Mouse (Mus musculus): Measurements from ENCODE around the gene Hspbap1.

Hspbap1 gene

GRCm38 (mm10) chr16:35806973-35807662 lies 36.9 kb downstream of the Hspbap1 start:
- DNase-seq, result no peak

- DNase-seq, result no peak
Observed at GRCm38 (mm10) chr16:35807663-35807992, 37.5 kb downstream of the Hspbap1 start.

- DNase-seq, result no peak
Observed at GRCm38 (mm10) chr16:35808838-35809237, 38.7 kb downstream of the Hspbap1 start.

- DNase-seq, result no peak
Observed at GRCm38 (mm10) chr16:35813119-35813518, 42.9 kb downstream of the Hspbap1 start.

- peak; percentile 77 for DNase-seq
Observed at GRCm38 (mm10) chr16:35817255-35818089, 47.3 kb downstream of the Hspbap1 start.

- no peak for DNase-seq
Observed at GRCm38 (mm10) chr16:35829999-35830398, 59.8 kb downstream of the Hspbap1 start.

GRCm38 (mm10) chr16:35832926-35833325 lies 62.8 kb downstream of the Hspbap1 start:
- no peak for DNase-seq

- DNase-seq, result no peak
Observed at GRCm38 (mm10) chr16:35834653-35835052, 64.5 kb downstream of the Hspbap1 start.

GRCm38 (mm10) chr16:35839680-35840079 lies 69.5 kb downstream of the Hspbap1 start:
- DNase-seq, result no peak

GRCm38 (mm10) chr16:35847138-35847537 lies 77.0 kb downstream of the Hspbap1 start:
- DNase-seq, result no peak

GRCm38 (mm10) chr16:35855846-35856245 lies 85.7 kb downstream of the Hspbap1 start:
- DNase-seq, result no peak

- no peak for DNase-seq
Observed at GRCm38 (mm10) chr16:35856766-35857165, 86.6 kb downstream of the Hspbap1 start.

- no peak for DNase-seq
Observed at GRCm38 (mm10) chr16:35860236-35860635, 90.1 kb downstream of the Hspbap1 start.

- DNase-seq, result no peak
Observed at GRCm38 (mm10) chr16:35862057-35862456, 91.9 kb downstream of the Hspbap1 start.

- no peak for DNase-seq
Observed at GRCm38 (mm10) chr16:35867726-35868125, 97.6 kb downstream of the Hspbap1 start.

GRCm38 (mm10) chr16:35869126-35869525 lies 99.0 kb downstream of the Hspbap1 start:
- no peak for DNase-seq

- no peak for DNase-seq
Observed at GRCm38 (mm10) chr16:35869656-35870055, 99.5 kb downstream of the Hspbap1 start.

GRCm38 (mm10) chr16:35870581-35871047 lies 100.4 kb downstream of the Hspbap1 start:
- no peak for DNase-seq

GRCm38 (mm10) chr16:35871048-35871851 lies 101.1 kb downstream of the Hspbap1 start, which contains the start of gene Parp14:
Parp14 (minus strand) TSS chr16:35871544.
- peak; percentile 18 for DNase-seq

GRCm38 (mm10) chr16:35871898-35872297 lies 101.7 kb downstream of the Hspbap1 start:
- DNase-seq, result no peak

- DNase-seq, result no peak
Observed at GRCm38 (mm10) chr16:35872410-35873006, 102.3 kb downstream of the Hspbap1 start.

- DNase-seq, result peak; percentile 19
Observed at GRCm38 (mm10) chr16:35874416-35874815, 104.2 kb downstream of the Hspbap1 start.

All from right cerebral cortex, postnatal 4 days (tissue).